ENCODE assay signal across 20 mouse cellular contexts in the genomic region with DNA sequence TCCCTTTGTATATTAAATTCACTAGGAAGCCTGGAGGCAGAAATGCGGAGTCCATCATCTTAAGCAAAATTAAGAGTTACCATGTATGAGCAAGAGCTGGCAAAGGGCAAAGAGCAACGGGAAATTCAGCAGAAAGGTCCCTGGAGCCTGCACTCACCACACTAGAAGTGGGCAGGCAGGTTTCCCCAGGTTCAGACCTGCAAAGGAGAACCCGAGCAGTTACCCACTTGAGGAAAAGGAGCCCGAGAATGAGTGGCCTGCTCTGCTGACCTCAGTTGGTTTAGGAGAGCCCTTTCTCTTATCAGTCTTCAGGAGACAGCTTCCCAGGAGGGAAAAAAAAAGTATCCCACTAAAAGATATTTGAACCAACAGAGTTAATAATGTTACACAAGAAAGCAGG.
DNase-seq lines count a peak whose midpoint lies in the region; ATAC-seq and TF ChIP-seq lines count a peak whose summit lies in the region.
"Had no signal": no experiment of that assay in that cellular context is flagged by ENCODE, and none has a peak within 500 bp of the region (broad histone marks: within the 10 kb centered on the region; RNA-seq: fewer than 3 reads in every experiment).

No protein-coding gene starts in this region.

- no peak overlapping the region for H3K4me2 ChIP-seq in lung, postnatal 0 days (replicated peaks; ENCODE audit: low read depth, low read length)
- H3K4me2 ChIP-seq in midbrain, embryonic 16.5 days (ENCODE audit: low read length) = no peak overlapping the region
- H3K4me2 ChIP-seq: embryonic facial prominence, embryonic 15.5 days; heart, embryonic 13.5 days had no signal

- peak; percentile 77 for ATAC-seq in lung, postnatal 0 days
- ATAC-seq in midbrain, embryonic 16.5 days = no peak
- ATAC-seq: forebrain, embryonic 14.5 days; hindbrain, embryonic 16.5 days had no signal

- H3K36me3 ChIP-seq in limb, embryonic 10.5 days = peaks cover 13% of the 10 kb centered on the region
- no peaks in the 10 kb centered on the region for H3K36me3 ChIP-seq in lung, postnatal 0 days (ENCODE audit: insufficient read depth, low read length)
- 0 out of 2 replicates have a peak, but pooled peaks cover 7% of the 10 kb centered on the region for H3K36me3 ChIP-seq in midbrain, embryonic 16.5 days (ENCODE audit: control insufficient read depth, insufficient read depth, low read length)

- peak; percentile 65 to 76 for DNase-seq in lung, adult 18-20 months
- no peak for DNase-seq in lung, postnatal 10 days
- peak; percentile 21 for DNase-seq in limb, embryonic 10.5 days (ENCODE audit: low spot score)
- DNase-seq in lung, postnatal 0 days (ENCODE audit: low spot score) = peak; percentile 66
- peak; percentile 15 to 52 for DNase-seq in lung, postnatal 4 days
- DNase-seq in cerebellum, adult 8-10 months = no peak
- DNase-seq: adrenal gland, adult 2 months; adrenal gland, postnatal 25 days; cerebellum, adult 18-20 months; cerebellum, postnatal 10 days; gastrocnemius, postnatal 36 days; heart, adult 18-20 months; heart, postnatal 36 days had no signal

- H3K4me1 ChIP-seq in limb, embryonic 10.5 days = peaks cover 9% of the 10 kb centered on the region
- H3K4me1 ChIP-seq in lung, postnatal 0 days (ENCODE audit: insufficient read depth, low read depth, low read length) = peaks cover 10% of the 10 kb centered on the region; the same call in 1 of the 2 replicates
- no peaks in the 10 kb centered on the region for H3K4me1 ChIP-seq in midbrain, embryonic 16.5 days (ENCODE audit: control insufficient read depth, insufficient read depth, low read length)
- H3K4me1 ChIP-seq: forebrain, embryonic 10.5 days had no signal

- TF ChIP-seq CTCF in lung, postnatal 0 days (IDR thresholded peaks at IDR 0.05) = no peak

- 79% methylated on average over 4 of the region's 4 CpGs for WGBS in limb, embryonic 10.5 days
- WGBS in lung, postnatal 0 days = 45% methylated on average over 4 of the region's 4 CpGs
- WGBS in midbrain, embryonic 16.5 days = 85% methylated on average over 4 of the region's 4 CpGs

- H3K27ac ChIP-seq in limb, embryonic 10.5 days = no peak overlapping the region
- no peak overlapping the region for H3K27ac ChIP-seq in lung, postnatal 0 days (ENCODE audit: low read length)
- H3K27ac ChIP-seq in midbrain, embryonic 16.5 days (ENCODE audit: low read length) = no peak overlapping the region
- H3K27ac ChIP-seq: embryonic facial prominence, embryonic 15.5 days; forebrain, embryonic 10.5 days; heart, embryonic 13.5 days had no signal

- no peak overlapping the region for H3K9ac ChIP-seq in lung, postnatal 0 days (replicated peaks; ENCODE audit: low read depth)
- H3K9ac ChIP-seq in midbrain, embryonic 16.5 days (ENCODE audit: low read depth, low read length) = no peak overlapping the region
- H3K9ac ChIP-seq: embryonic facial prominence, embryonic 15.5 days; heart, embryonic 13.5 days had no signal

- H3K9me3 ChIP-seq in limb, embryonic 10.5 days (replicated peaks) = no peaks in the 10 kb centered on the region
- no peaks in the 10 kb centered on the region for H3K9me3 ChIP-seq in lung, postnatal 0 days (ENCODE audit: low read length)
- no peaks in the 10 kb centered on the region for H3K9me3 ChIP-seq in midbrain, embryonic 16.5 days (replicated peaks; ENCODE audit: control insufficient read depth, low read length, poor library complexity, severe bottlenecking)
- H3K9me3 ChIP-seq: embryonic facial prominence, embryonic 15.5 days; forebrain, embryonic 10.5 days; heart, embryonic 13.5 days had no signal

- H3K4me3 ChIP-seq in limb, embryonic 10.5 days = no peak overlapping the region
- no peak overlapping the region for H3K4me3 ChIP-seq in lung, postnatal 0 days (ENCODE audit: low read depth, low read length)
- H3K4me3 ChIP-seq in midbrain, embryonic 16.5 days (ENCODE audit: low read depth, low read length) = no peak overlapping the region
- H3K4me3 ChIP-seq: embryonic facial prominence, embryonic 15.5 days; erythroblast, embryonic 14.5 days; forebrain, embryonic 10.5 days; heart, embryonic 13.5 days had no signal

- no peak for TF ChIP-seq EP300 in lung, postnatal 0 days (IDR thresholded peaks at IDR 0.05)

- no peaks in the 10 kb centered on the region for H3K27me3 ChIP-seq in limb, embryonic 10.5 days (ENCODE audit: low read depth, poor library complexity, severe bottlenecking)
- no peaks in the 10 kb centered on the region for H3K27me3 ChIP-seq in lung, postnatal 0 days (replicated peaks; ENCODE audit: insufficient read depth, low read length)
- H3K27me3 ChIP-seq in midbrain, embryonic 16.5 days (ENCODE audit: control insufficient read depth, insufficient read depth, low read depth, low read length) = no peaks in the 10 kb centered on the region
- H3K27me3 ChIP-seq: embryonic facial prominence, embryonic 15.5 days; heart, embryonic 13.5 days had no signal

Comparison
In these comparisons a context has a peak if more than half of its experiments do, and no peak if none do; other contexts are left out.
1. DNase-seq: peak in lung, adult 18-20 months (2 of 2), limb, embryonic 10.5 days (single experiment), lung, postnatal 0 days (single experiment) and lung, postnatal 4 days (2 of 2); none in lung, postnatal 10 days (single experiment) and cerebellum, adult 8-10 months (single experiment).